Mouse (Mus musculus): ENCODE results near the gene Ly6g5c.

DNA sequence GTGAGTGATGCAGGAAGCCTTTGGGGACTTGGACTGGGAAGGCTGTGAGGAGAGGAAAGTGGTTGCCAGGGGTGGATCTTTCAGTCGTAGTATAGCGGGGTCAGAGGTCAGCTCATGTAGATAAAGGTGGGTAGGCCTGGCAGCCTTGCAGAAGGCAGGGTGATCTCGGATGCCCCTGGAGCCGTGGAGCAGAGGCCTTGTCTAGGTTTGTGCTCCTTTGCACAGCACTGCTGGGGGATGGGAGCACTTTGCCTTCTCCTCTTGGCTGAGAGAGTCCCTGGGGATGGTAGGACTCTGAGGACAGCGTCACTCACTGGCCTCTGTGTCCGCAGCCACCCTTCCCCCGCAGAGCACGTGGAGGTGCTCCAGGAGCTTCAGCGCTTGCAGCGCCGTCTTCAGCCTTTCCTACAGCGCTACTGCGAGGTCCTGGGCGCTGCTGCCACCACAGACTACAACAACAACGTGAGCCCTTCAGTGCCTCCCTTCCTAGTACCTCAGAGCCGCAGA, 32.5 kb downstream of the Ly6g5c start:
- TF ChIP-seq CTCF (IDR thresholded peaks at IDR 0.05; ENCODE audit: low read depth, low read length), result no peak
- no peak for TF ChIP-seq POLR2AphosphoS5 (IDR thresholded peaks at IDR 0.05; ENCODE audit: insufficient replicate concordance, low read depth, low read length)
- no peak for TF ChIP-seq GATA1 (IDR thresholded peaks at IDR 0.05; ENCODE audit: borderline replicate concordance, low read length)

All from G1E (cell line).